Mouse (Mus musculus): ENCODE results near the gene Mxra8. TPM values are rescaled to one million over a fixed set of nuclear protein-coding genes. Genes with fewer than 3 reads are reported as not detected.

The Mxra8 gene
- total RNA-seq, 2 experiments from 2014 or later, result 5.6 to 8.1 TPM

DNA sequence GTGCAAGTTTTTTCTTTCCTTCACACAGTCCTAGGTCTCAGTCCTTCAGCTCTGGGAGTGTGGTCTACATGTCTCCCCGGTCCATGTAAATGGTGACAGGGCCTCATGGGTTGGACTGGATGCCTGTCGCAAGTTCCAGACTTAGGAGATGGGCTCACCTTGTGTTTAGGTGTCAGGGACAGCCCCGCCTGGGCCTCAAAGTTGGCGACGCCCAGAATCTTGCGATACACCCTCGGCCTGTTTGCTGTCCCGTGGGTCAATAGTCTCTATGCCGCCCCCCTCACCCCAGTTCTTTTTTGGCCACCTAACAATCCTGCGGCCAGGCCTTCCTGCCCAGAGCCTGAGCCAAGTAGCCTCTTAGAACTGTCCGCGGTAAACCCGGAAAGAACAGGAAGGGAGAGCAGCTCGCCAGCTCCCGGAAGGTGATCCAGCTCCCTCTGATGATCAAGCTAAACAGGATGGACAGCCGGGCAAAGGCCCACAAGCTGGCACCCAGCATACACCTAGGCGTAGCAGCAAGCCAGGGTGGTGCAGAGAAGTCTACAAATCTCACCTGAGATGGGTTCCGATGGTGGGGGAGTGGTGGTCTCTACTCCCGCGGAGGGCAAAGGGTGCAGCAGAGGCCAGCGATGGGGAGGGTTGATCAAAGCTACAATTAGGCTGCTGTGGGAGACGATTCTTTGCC is 29.3 kb downstream of the Mxra8 start:
- DNase-seq, result no peak

DNA sequence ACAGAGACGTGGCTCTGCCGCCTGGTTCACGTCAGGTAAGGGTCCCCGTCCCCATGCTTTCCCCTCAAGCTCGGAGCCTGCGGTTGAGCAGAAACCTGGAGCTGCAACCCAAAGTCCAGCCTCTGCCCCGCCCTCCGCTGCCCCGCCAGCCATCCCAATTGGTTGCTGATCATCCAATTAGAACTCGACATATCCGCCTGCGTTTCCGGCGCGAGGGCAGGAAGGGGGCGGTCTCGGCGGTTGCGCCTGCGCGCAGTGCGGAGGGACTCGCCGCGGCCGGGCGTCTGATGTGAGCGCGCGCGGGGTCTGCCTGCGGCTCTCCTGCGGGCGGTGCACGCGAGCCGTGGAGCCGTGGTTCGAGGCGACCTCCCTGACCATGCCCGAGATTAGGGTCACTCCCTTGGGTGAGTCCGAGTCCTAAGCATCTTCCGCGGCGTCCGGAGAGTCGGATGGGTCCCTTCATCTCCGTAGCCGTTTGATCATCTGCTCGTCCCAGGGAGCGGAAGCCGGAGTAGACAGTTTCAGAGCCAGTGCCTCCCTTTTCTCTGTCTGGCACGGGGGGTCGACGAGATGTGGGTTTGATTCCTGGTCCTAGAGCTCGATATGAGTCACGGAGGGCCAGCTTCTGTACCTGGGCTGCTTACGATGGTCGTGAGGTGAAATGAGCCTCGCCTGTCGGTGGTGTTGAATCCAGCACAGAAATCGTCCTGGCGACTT is 30.0 kb downstream of the Mxra8 start, which contains the start of the genes Cptp and Ints11:
Cptp (minus strand) TSS at position 124 of the 717 bp plus-strand sequence.
Ints11 (plus strand) TSS at position 230 of the 717 bp plus-strand sequence.
- DNase-seq, result peak; percentile 96 to 97

- DNase-seq, result no peak
Measured at GRCm38 (mm10) chr4:155871404-155871803, 31.9 kb downstream of the Mxra8 start.

DNA sequence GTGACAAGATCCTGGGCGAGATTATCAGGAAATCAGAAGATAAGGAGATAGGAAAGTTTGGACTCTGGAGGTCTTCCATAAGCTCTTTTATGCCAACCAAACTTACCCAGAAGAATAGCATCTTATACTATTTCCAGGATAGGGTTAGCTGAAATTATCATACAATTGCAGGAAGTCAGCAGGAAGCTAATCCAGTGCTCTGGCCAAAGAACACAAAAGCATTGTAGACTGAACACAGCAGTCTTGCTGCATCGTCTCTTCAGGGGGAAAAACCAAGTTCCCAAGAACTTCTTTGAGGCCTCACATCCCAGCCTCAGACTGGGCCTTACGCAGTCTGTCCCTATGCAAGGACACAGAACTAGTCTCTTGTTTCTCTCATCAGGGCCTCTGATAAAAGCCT is 44.1 kb downstream of the Mxra8 start:
- DNase-seq, result no peak

DNA sequence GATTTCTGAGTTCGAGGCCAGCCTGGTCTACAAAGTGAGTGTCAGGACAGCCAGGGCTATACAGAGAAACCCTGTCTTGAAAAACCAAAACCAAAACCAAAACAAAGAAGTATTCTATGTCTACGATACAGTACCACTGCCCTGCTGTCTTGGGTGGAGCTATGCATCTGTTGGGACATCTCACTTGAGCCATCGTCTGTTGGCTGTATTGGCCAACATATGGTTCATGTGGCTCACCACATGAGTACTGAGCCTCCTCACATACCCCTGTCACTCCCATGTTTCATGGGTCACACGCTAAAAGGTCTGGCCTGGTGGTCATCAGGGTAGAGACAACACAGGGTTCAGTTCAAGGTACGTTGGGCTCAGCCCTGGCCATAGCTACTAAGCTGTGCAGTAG is 46.9 kb downstream of the Mxra8 start:
- no peak for DNase-seq

DNA sequence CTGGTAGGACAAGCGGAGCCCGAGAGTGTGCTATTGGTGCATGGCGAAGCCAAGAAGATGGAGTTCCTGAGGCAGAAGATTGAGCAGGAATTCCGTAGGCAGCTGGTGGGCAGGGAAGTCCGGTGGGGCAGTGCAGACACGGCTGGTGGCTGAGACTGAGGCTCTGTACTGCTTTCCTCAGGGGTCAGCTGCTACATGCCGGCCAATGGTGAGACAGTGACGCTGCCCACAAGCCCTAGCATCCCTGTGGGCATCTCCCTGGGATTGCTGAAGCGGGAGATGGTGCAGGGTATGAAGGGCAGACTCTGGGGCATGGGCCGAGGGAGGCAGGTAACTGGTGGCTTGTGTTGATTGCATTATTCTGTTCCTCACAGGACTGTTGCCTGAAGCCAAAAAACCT is 48.2 kb downstream of the Mxra8 start:
- no peak for DNase-seq

DNA sequence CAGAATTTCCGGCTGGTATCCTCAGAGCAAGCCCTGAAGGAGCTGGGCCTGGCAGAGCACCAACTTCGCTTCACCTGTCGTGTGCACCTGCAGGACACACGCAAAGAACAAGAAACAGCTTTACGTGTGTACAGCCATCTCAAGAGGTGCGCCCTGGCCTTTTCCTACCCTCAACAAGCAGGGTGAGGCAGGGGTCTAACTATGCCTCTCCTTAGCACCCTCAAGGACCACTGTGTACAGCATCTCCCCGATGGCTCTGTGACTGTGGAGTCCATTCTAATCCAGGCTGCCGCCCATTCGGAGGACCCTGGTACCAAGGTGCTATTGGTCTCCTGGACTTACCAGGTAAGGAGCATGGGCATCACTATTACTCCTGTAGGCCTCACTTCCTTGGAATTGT is 48.7 kb downstream of the Mxra8 start:
- no peak for DNase-seq

DNA sequence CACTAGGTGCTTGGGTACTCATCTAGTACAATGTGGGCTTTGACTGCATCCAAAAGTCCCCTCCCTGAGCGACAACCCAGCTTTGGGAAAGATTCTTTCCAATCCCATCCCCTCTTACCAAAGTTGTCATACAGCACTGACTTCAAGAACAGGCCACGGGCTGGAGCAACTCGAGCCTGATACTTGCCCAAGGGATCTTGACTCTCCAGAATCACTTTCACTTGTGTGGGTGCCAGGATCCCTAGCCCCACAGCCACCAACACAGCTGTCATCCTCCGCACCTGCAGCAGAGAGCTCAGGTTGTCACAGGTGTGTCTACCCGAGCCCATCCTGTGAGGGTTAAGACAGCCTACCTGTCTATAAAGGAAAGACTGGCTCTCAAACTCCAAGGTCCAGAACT is 49.8 kb downstream of the Mxra8 start:
- no peak for DNase-seq

DNA sequence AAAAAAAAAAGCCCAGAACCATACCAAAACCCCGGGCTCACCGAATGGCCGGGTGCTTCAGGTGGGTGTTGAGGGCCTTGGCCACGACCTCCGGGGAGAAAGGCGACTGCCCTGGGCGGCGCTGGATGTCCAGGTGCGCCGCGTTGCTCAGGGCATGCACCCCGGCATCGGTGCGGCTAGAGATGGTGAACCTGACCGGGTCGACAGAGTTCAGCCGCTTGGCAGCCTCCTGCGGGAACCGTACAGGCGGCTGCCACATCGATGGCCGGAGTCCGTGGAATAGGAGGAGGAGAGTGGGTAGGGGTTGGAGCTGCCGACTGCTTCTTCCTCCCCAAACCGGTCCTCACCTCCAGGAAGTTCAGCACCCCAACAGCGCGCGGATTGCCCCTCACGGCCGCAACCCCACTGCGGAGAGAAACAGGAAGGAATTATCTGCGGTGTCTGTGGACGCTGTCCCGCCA is 51.6 kb downstream of the Mxra8 start:
- DNase-seq, result peak in 1 of 2 experiments; percentile 31

DNA sequence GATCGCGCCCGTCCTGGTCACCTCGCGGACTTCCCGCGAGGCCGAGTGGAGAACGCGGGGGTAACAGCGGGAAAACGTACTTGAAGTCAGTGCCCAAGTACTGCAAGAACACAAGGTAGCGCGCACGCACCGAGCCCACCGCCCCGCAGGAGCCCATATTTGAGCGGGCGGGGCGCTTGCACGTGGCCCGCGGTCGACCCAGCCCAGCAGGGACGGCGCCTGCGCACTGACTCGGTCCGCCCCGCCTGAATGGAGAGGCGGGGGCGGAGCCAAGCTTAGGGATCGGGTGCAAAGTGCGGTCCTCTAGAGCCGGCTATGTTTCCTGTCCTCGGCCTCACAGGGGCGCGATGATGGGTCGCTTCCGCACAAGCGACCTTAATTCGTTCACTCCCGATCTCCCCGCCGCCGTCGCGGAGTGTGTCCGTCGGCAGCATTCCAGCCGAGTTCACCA is 52.1 kb downstream of the Mxra8 start, which contains the start of the genes Pusl1 and Acap3:
Pusl1 (minus strand) TSS at position 231 of the 451 bp plus-strand sequence.
Acap3 (plus strand) TSS at position 272 of the 451 bp plus-strand sequence.
- peak; percentile 93 to 94 for DNase-seq

GRCm38 (mm10) chr4:155892017-155892416 is 52.5 kb downstream of the Mxra8 start:
- peak; percentile 84 to 85 for DNase-seq

GRCm38 (mm10) chr4:155892438-155893211 is 53.1 kb downstream of the Mxra8 start:
- peak in 1 of 2 experiments; percentile 30 for DNase-seq

GRCm38 (mm10) chr4:155893212-155893690 is 53.8 kb downstream of the Mxra8 start:
- no peak for DNase-seq

Small RNA genes lying within 50 kb of the gene (microRNA-seq; reads per million reads assigned to microRNA genes)
- 0 reads per million in 2 experiments for gene Gm27743

Other genes starting within 250 kb of the Mxra8 start
- 10 to 100 TPM; 40.1 to 41.0 TPM for gene Slc35e2, start 238.3 kb upstream of the Mxra8 start, total RNA-seq (2021)
- gene Cdk11b, start 214.8 kb upstream of the Mxra8 start, total RNA-seq (2021), result 10 to 100 TPM; 43.6 to 46.8 TPM
- gene Gm10563, start 194.3 kb upstream of the Mxra8 start, total RNA-seq (2021), result not detected
- gene Mmp23, start 186.3 kb upstream of the Mxra8 start, total RNA-seq (2021), result 1 to 10 TPM; 3.9 to 6.4 TPM
- gene Mib2, start 170.5 kb upstream of the Mxra8 start, total RNA-seq (2021), result 100 to 1,000 TPM in 1 of 2 experiments, 10 to 100 TPM in 1; 96.8 to 109 TPM
- gene Fndc10, start 145.3 kb upstream of the Mxra8 start, total RNA-seq (2021), result 10 to 100 TPM; 21.8 to 23.0 TPM
- gene Ssu72, start 134.9 kb upstream of the Mxra8 start, total RNA-seq (2021), result 10 to 100 TPM; 78.3 to 82.6 TPM
- 10 to 100 TPM; 34.7 to 35.1 TPM for gene Tmem240, start 104.9 kb upstream of the Mxra8 start, total RNA-seq (2021)
- 10 to 100 TPM; 51.8 to 54.0 TPM for gene Atad3a, start 78.6 kb upstream of the Mxra8 start, total RNA-seq (2021)
- 10 to 100 TPM; 10.5 to 11.3 TPM for gene Vwa1, start 65.0 kb upstream of the Mxra8 start, total RNA-seq (2021)
- 10 to 100 TPM; 29.6 to 31.8 TPM for gene Tmem88b, start 53.8 kb upstream of the Mxra8 start, total RNA-seq (2021)
- gene Ankrd65, start 49.2 kb upstream of the Mxra8 start, total RNA-seq (2021), result not detected
- 10 to 100 TPM; 83.0 to 87.4 TPM for gene Mrpl20, start 36.8 kb upstream of the Mxra8 start, total RNA-seq (2021)
- gene Ccnl2, start 27.2 kb upstream of the Mxra8 start, total RNA-seq (2021), result 100 to 1,000 TPM in 1 of 2 experiments, 10 to 100 TPM in 1; 87.0 to 106 TPM
- gene Aurkaip1, start 8.4 kb upstream of the Mxra8 start, total RNA-seq (2021), result 10 to 100 TPM; 88.4 to 98.2 TPM
- 10 to 100 TPM; 75.6 to 76.6 TPM for gene Dvl1, start 7.7 kb downstream of the Mxra8 start, total RNA-seq (2021)
- under 1 TPM; 0.15 to 0.48 TPM for gene Tas1r3, start 23.7 kb downstream of the Mxra8 start, total RNA-seq (2021)
- gene Cptp, start 29.8 kb downstream of the Mxra8 start, total RNA-seq (2021), result 10 to 100 TPM; 24.5 to 24.9 TPM
- 10 to 100 TPM; 35.7 to 36.9 TPM for gene Ints11, start 29.9 kb downstream of the Mxra8 start, total RNA-seq (2021)
- gene Pusl1, start 52.1 kb downstream of the Mxra8 start, total RNA-seq (2021), result 10 to 100 TPM; 56.8 to 59.9 TPM
- 100 to 1,000 TPM; 109 to 128 TPM for gene Acap3, start 52.1 kb downstream of the Mxra8 start, total RNA-seq (2021)
- 10 to 100 TPM; 66.2 to 74.1 TPM for gene Ube2j2, start 104.2 kb downstream of the Mxra8 start, total RNA-seq (2021)
- gene C1qtnf12, start 122.6 kb downstream of the Mxra8 start, total RNA-seq (2021), result 10 to 100 TPM; 12.7 to 18.6 TPM
- 10 to 100 TPM in 1 of 2 experiments, 1 to 10 TPM in 1; 9.7 to 10.6 TPM for gene B3galt6, start 153.0 kb downstream of the Mxra8 start, total RNA-seq (2021)
- 100 to 1,000 TPM; 178 to 190 TPM for gene Sdf4, start 153.2 kb downstream of the Mxra8 start, total RNA-seq (2021)
- gene Tnfrsf4, start 174.2 kb downstream of the Mxra8 start, total RNA-seq (2021), result 1 to 10 TPM; 2.3 to 2.5 TPM
- not detected for gene Tnfrsf18, start 186.5 kb downstream of the Mxra8 start, total RNA-seq (2021)
- gene Ttll10, start 219.7 kb downstream of the Mxra8 start, total RNA-seq (2021), result under 1 TPM in 1 of 2 experiments, not detected in 1; 0.20 TPM

All from layer of hippocampus, postnatal 36 days (tissue).